Mouse (Mus musculus): ENCODE data around the gene Maz. TPM values are rescaled to one million over a fixed set of nuclear protein-coding genes. Genes with fewer than 3 reads are reported as not detected.

The Maz gene
- polyA plus RNA-seq, 1 experiment from 2014 or later = 61.7 TPM

GRCm38 (mm10) chr7:127031244-127031643 lies 4.4 kb upstream of the Maz start:
- H3K9ac ChIP-seq (replicated peaks; ENCODE audit: low read depth, low read length) = no peak overlapping the region
- ATAC-seq (ENCODE audit: low read depth) = no peak
- no peak overlapping the region for H3K4me2 ChIP-seq (ENCODE audit: low read depth, low read length)
- H3K27me3 ChIP-seq (ENCODE audit: control insufficient read depth, insufficient read depth, low read length) = no peaks in the 10 kb centered on the region
- no peaks in the 10 kb centered on the region for H3K36me3 ChIP-seq (ENCODE audit: control insufficient read depth, insufficient read depth, low read length)
- H3K27ac ChIP-seq (ENCODE audit: low read depth, low read length) = no peak overlapping the region; the same call in 1 of the 2 replicates
- 64% methylated on average over 1 of the region's 1 CpGs for WGBS
- H3K4me3 ChIP-seq (ENCODE audit: low read depth, low read length) = no peak overlapping the region
- no peaks in the 10 kb centered on the region for H3K9me3 ChIP-seq (ENCODE audit: control insufficient read depth, low read length)
- peaks cover 8% of the 10 kb centered on the region for H3K4me1 ChIP-seq (ENCODE audit: control insufficient read depth, insufficient read depth, low read length)

- Histone ChIP-seq H3K27ac (ENCODE audit: low read depth, low read length) (no peak overlapping the region), H3K27me3 (ENCODE audit: control insufficient read depth, insufficient read depth, low read length) (no peaks in the 10 kb centered on the region), H3K4me2 (ENCODE audit: low read depth, low read length) (no peak overlapping the region), H3K36me3 (ENCODE audit: control insufficient read depth, insufficient read depth, low read length) (no peaks in the 10 kb centered on the region), H3K9me3 (ENCODE audit: control insufficient read depth, low read length) (no peaks in the 10 kb centered on the region), H3K4me3 (ENCODE audit: low read depth, low read length) (no peak overlapping the region), H3K4me1 (ENCODE audit: control insufficient read depth, insufficient read depth, low read length) (peaks cover 9% of the 10 kb centered on the region), H3K9ac (replicated peaks; ENCODE audit: low read depth, low read length) (no peak overlapping the region)
- ATAC-seq (ENCODE audit: low read depth) = no peak
- WGBS = 95% methylated on average over 1 of the region's 1 CpGs
Observed at GRCm38 (mm10) chr7:127030172-127030571, 3.3 kb upstream of the Maz start.

- peak; percentile 26; the same call in 1 of the 2 replicates for ATAC-seq (ENCODE audit: low read depth)
- peaks cover 32% of the 10 kb centered on the region for H3K4me1 ChIP-seq (ENCODE audit: control insufficient read depth, insufficient read depth, low read length)
- peak overlapping the region; percentile 100 for H3K27ac ChIP-seq (ENCODE audit: low read depth, low read length)
- peak overlapping the region; percentile 81 for H3K4me2 ChIP-seq (ENCODE audit: low read depth, low read length)
- 56% methylated on average over 8 of the region's 8 CpGs for WGBS
- peak overlapping the region; percentile 66 for H3K9ac ChIP-seq (replicated peaks; ENCODE audit: low read depth, low read length)
- H3K36me3 ChIP-seq (ENCODE audit: control insufficient read depth, insufficient read depth, low read length) = peaks cover 14% of the 10 kb centered on the region
- H3K27me3 ChIP-seq (ENCODE audit: control insufficient read depth, insufficient read depth, low read length) = no peaks in the 10 kb centered on the region
- H3K9me3 ChIP-seq (ENCODE audit: control insufficient read depth, low read length) = no peaks in the 10 kb centered on the region
- H3K4me3 ChIP-seq (ENCODE audit: low read depth, low read length) = peak overlapping the region; percentile 95
Observed at GRCm38 (mm10) chr7:127027885-127028284, 1.0 kb upstream of the Maz start.

- Histone ChIP-seq H3K36me3 (ENCODE audit: control insufficient read depth, insufficient read depth, low read length) (peaks cover 22% of the 10 kb centered on the region), H3K4me1 (ENCODE audit: control insufficient read depth, insufficient read depth, low read length) (peaks cover 38% of the 10 kb centered on the region), H3K27me3 (ENCODE audit: control insufficient read depth, insufficient read depth, low read length) (no peaks in the 10 kb centered on the region), H3K4me3 (ENCODE audit: low read depth, low read length) (peak overlapping the region; percentile 95), H3K27ac (ENCODE audit: low read depth, low read length) (peak overlapping the region; percentile 100), H3K9me3 (ENCODE audit: control insufficient read depth, low read length) (no peaks in the 10 kb centered on the region), H3K9ac (replicated peaks; ENCODE audit: low read depth, low read length) (peak overlapping the region; percentile 100), H3K4me2 (ENCODE audit: low read depth, low read length) (peak overlapping the region; percentile 98)
- WGBS = no CpG with 5 or more reads among the region's 48 CpGs
- ATAC-seq (ENCODE audit: low read depth) = no peak; the same call in 1 of the 2 replicates
Observed at GRCm38 (mm10) chr7:127026616-127026983, 237 bp downstream of the Maz start.

- Histone ChIP-seq H3K27ac (ENCODE audit: low read depth, low read length) (peak overlapping the region; percentile 100), H3K9ac (replicated peaks; ENCODE audit: low read depth, low read length) (peak overlapping the region; percentile 100), H3K36me3 (ENCODE audit: control insufficient read depth, insufficient read depth, low read length) (peaks cover 22% of the 10 kb centered on the region), H3K4me2 (ENCODE audit: low read depth, low read length) (peak overlapping the region; percentile 98), H3K9me3 (ENCODE audit: control insufficient read depth, low read length) (no peaks in the 10 kb centered on the region), H3K4me1 (ENCODE audit: control insufficient read depth, insufficient read depth, low read length) (peaks cover 42% of the 10 kb centered on the region), H3K27me3 (ENCODE audit: control insufficient read depth, insufficient read depth, low read length) (no peaks in the 10 kb centered on the region), H3K4me3 (ENCODE audit: low read depth, low read length) (peak overlapping the region; percentile 95)
- WGBS = under 1% methylated on average over 15 of the region's 48 CpGs
- peak; percentile 13 for ATAC-seq (ENCODE audit: low read depth)
Observed at GRCm38 (mm10) chr7:127026161-127026600, 656 bp downstream of the Maz start.

GRCm38 (mm10) chr7:127025556-127026160 lies 1.2 kb downstream of the Maz start:
- H3K4me2 ChIP-seq (ENCODE audit: low read depth, low read length) = peak overlapping the region; percentile 98
- peak overlapping the region; percentile 100 for H3K9ac ChIP-seq (replicated peaks; ENCODE audit: low read depth, low read length)
- WGBS = 1% methylated on average over 55 of the region's 65 CpGs
- no peaks in the 10 kb centered on the region for H3K9me3 ChIP-seq (ENCODE audit: control insufficient read depth, low read length)
- peak overlapping the region; percentile 100 for H3K27ac ChIP-seq (ENCODE audit: low read depth, low read length)
- peak overlapping the region; percentile 95 for H3K4me3 ChIP-seq (ENCODE audit: low read depth, low read length)
- H3K27me3 ChIP-seq (ENCODE audit: control insufficient read depth, insufficient read depth, low read length) = no peaks in the 10 kb centered on the region
- ATAC-seq (ENCODE audit: low read depth) = peak; percentile 0; the same call in 1 of the 2 replicates
- H3K36me3 ChIP-seq (ENCODE audit: control insufficient read depth, insufficient read depth, low read length) = peaks cover 22% of the 10 kb centered on the region
- H3K4me1 ChIP-seq (ENCODE audit: control insufficient read depth, insufficient read depth, low read length) = peaks cover 46% of the 10 kb centered on the region

GRCm38 (mm10) chr7:127024755-127025555 lies 1.9 kb downstream of the Maz start:
- Histone ChIP-seq H3K27ac (ENCODE audit: low read depth, low read length) (peak overlapping the region; percentile 100), H3K9me3 (ENCODE audit: control insufficient read depth, low read length) (no peaks in the 10 kb centered on the region), H3K36me3 (ENCODE audit: control insufficient read depth, insufficient read depth, low read length) (peaks cover 22% of the 10 kb centered on the region), H3K4me1 (ENCODE audit: control insufficient read depth, insufficient read depth, low read length) (peaks cover 53% of the 10 kb centered on the region), H3K4me2 (ENCODE audit: low read depth, low read length) (peak overlapping the region; percentile 98), H3K4me3 (ENCODE audit: low read depth, low read length) (peak overlapping the region; percentile 95), H3K9ac (replicated peaks; ENCODE audit: low read depth, low read length) (peak overlapping the region; percentile 100), H3K27me3 (ENCODE audit: control insufficient read depth, insufficient read depth, low read length) (no peaks in the 10 kb centered on the region)
- under 1% methylated on average over 30 of the region's 30 CpGs for WGBS
- ATAC-seq (ENCODE audit: low read depth) = peak; percentile 44

GRCm38 (mm10) chr7:127023896-127024690 lies 2.7 kb downstream of the Maz start:
- peak overlapping the region; percentile 100 for H3K9ac ChIP-seq (replicated peaks; ENCODE audit: low read depth, low read length)
- no peak for ATAC-seq (ENCODE audit: low read depth)
- H3K27ac ChIP-seq (ENCODE audit: low read depth, low read length) = peak overlapping the region; percentile 100; the same call in 1 of the 2 replicates
- WGBS = 28% methylated on average over 19 of the region's 19 CpGs
- peaks cover 61% of the 10 kb centered on the region for H3K4me1 ChIP-seq (ENCODE audit: control insufficient read depth, insufficient read depth, low read length)
- peak overlapping the region; percentile 98 for H3K4me2 ChIP-seq (ENCODE audit: low read depth, low read length)
- H3K36me3 ChIP-seq (ENCODE audit: control insufficient read depth, insufficient read depth, low read length) = peaks cover 22% of the 10 kb centered on the region
- H3K9me3 ChIP-seq (ENCODE audit: control insufficient read depth, low read length) = no peaks in the 10 kb centered on the region
- H3K27me3 ChIP-seq (ENCODE audit: control insufficient read depth, insufficient read depth, low read length) = no peaks in the 10 kb centered on the region
- peak overlapping the region; percentile 95 for H3K4me3 ChIP-seq (ENCODE audit: low read depth, low read length)

All from neural tube, embryonic 14.5 days (tissue).